Mouse (Mus musculus) kidney, adult 2 months (tissue): ENCODE data around the gene Slc39a10.

Experiments
- CTCF ChIP-seq: fragments of 200-500 bp; conservative IDR thresholded peaks from 2 replicates; pipeline ENCODE4 v1.5.1; 2011; ENCODE audit warnings: low read depth, mild to moderate bottlenecking, control low read depth, low read length, moderate library complexity, mixed read lengths; ENCODE audit not compliant: insufficient read depth, insufficient read length
- POLR2A ChIP-seq: fragments of 200-500 bp; IDR thresholded peaks from one replicate; pipeline ENCODE4 v1.6.1; 2011; ENCODE audit warnings: low read depth, low read length, control low read depth

- TF ChIP-seq CTCF (no peak), POLR2A (no peak)
Observed at GRCm38 (mm10) chr1:46921630-46922029, 29.0 kb upstream of the Slc39a10 start.
